Mouse (Mus musculus): Measurements from ENCODE around the gene Adamts15.

DNA sequence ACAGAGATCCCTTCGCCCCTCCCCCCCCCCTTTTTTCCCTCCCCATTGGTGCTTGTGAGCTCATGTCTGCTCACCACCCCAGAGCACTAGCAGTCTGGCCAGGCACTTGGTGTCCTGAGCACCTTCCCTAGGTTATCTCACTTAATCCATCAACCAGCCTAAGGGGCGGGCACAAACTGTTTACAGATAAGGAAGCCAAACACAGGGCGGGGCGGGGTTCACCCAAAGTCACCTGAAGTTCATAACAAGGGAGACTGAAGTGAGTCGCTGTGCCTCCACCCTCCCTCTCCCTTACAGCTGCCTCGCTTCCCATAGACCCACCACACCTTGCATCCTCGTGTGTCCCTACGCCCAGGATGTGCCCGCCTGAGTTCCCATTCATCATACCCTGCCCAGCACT is 41.7 kb downstream of the Adamts15 start:
- TF ChIP-seq CTCF (IDR thresholded peaks at IDR 0.05; ENCODE audit: low read depth, low read length) (no peak), POLR2A (IDR thresholded peaks at IDR 0.05; ENCODE audit: extremely low read depth, insufficient read depth, low read length) (no peak)
